Mouse (Mus musculus) limb, embryonic 14.5 days (tissue): ENCODE results near the gene Aak1. TPM values are rescaled to one million over a fixed set of nuclear protein-coding genes. Genes with fewer than 3 reads are reported as not detected.

Experiments
- ATAC-seq: fragments of 200-750 bp; cut with Nextera tagmentation; 2 replicates; pipeline ENCODE4 v1.8.0; 2017; ENCODE audit warnings: low read depth, moderate number of reproducible peaks, moderate TSS enrichment; ENCODE audit not compliant: low FRiP score
- DNase-seq: peaks from one replicate; pipeline ENCODE4 v3.0.0-alpha.2; 2015; ENCODE audit warnings: low spot score
- H3K27ac ChIP-seq: fragments of 300-500 bp; sonication (generic); replicated peaks from 2 replicates; pipeline ENCODE4 v1.5.1; 2014; ENCODE audit warnings: low read depth, mild to moderate bottlenecking, low read length, moderate library complexity, mixed read lengths
- H3K27me3 ChIP-seq: fragments of 300-500 bp; sonication (generic); 2 replicates; pipeline ENCODE4 v1.6.1; 2014; ENCODE audit warnings: low read length, mixed read lengths; ENCODE audit not compliant: control insufficient read depth, insufficient read depth
- H3K36me3 ChIP-seq: fragments of 300-500 bp; sonication (generic); 2 replicates; pipeline ENCODE4 v1.6.1; 2014; ENCODE audit warnings: mild to moderate bottlenecking, low read length, moderate library complexity, mixed read lengths; ENCODE audit not compliant: control insufficient read depth, insufficient read depth
- H3K4me1 ChIP-seq: fragments of 300-500 bp; sonication (generic); 2 replicates; pipeline ENCODE4 v1.6.1; 2014; ENCODE audit warnings: antibody characterized with exemption, low read length, mixed read lengths; ENCODE audit not compliant: control insufficient read depth, insufficient read depth
- H3K4me2 ChIP-seq: fragments of 300-500 bp; sonication (generic); replicated peaks from 2 replicates; pipeline ENCODE4 v1.6.1; 2014; ENCODE audit warnings: low read depth, mild to moderate bottlenecking, low read length, moderate library complexity; ENCODE audit not compliant: severe bottlenecking
- H3K4me3 ChIP-seq: fragments of 300-500 bp; sonication (generic); replicated peaks from 2 replicates; pipeline ENCODE4 v1.5.1; 2014; ENCODE audit warnings: low read length
- H3K9ac ChIP-seq: fragments of 300-500 bp; sonication (generic); 2 replicates; pipeline ENCODE4 v1.6.1; 2014; ENCODE audit warnings: mild to moderate bottlenecking, low read depth, low read length, moderate library complexity; ENCODE audit not compliant: severe bottlenecking
- H3K9me3 ChIP-seq: fragments of 300-500 bp; sonication (generic); 2 replicates; pipeline ENCODE4 v1.6.1; 2016; ENCODE audit warnings: low read length; ENCODE audit not compliant: control insufficient read depth
- POLR2A ChIP-seq: fragments of 200-500 bp; IDR thresholded peaks from 2 replicates; pipeline ENCODE4 v1.8.0; 2012; ENCODE audit warnings: inconsistent platforms, mild to moderate bottlenecking, moderate library complexity, borderline replicate concordance; ENCODE audit not compliant: insufficient read depth, insufficient read length; ENCODE audit errors: extremely low read depth
- WGBS: fragments of 180-500 bp; shearing (Covaris S2); extraction: QIAGEN DNeasy Blood & Tissue Kit; methylation state at CpG from one replicate; pipeline ENCODE4 v1.1.7; 2014; 5-methylcytosine and 5-hydroxymethylcytosine counted together
- polyA plus RNA-seq, 2 experiments: library from polyadenylated mRNA; depleted of rRNA in 1 of 2; stranded (reverse) in 1 of 2; unstranded in 1 of 2; fragments of >200 nt; fragmentation: Nextera tagmentation in 1 of 2; extraction: Ambion mirVana in 1 of 2; gene quantifications; 2 replicates each; pipeline versions ENCODE4 v1.2.1 to v1.2.3; 2012 to 2014

The Aak1 gene
- polyA plus RNA-seq, 2 experiments: 19.8 to 24.7 TPM

- Histone ChIP-seq H3K36me3 (no peaks in the 10 kb centered on the region), H3K9me3 (no peaks in the 10 kb centered on the region), H3K27ac (no peak overlapping the region), H3K4me1 (0 out of 2 replicates have a peak, but pooled peaks cover 3% of the 10 kb centered on the region), H3K9ac (no peak overlapping the region), H3K27me3 (no peaks in the 10 kb centered on the region), H3K4me3 (no peak overlapping the region), H3K4me2 (no peak overlapping the region)
- 93% methylated on average over 7 of the region's 7 CpGs for WGBS
- DNase-seq: no peak
- ATAC-seq: no peak
- no peak for TF ChIP-seq POLR2A
Measured at GRCm38 (mm10) chr6:86824401-86824800, 24.9 kb upstream of the Aak1 start.

GRCm38 (mm10) chr6:86827432-86827831 is 21.9 kb upstream of the Aak1 start:
- WGBS: 87% methylated on average over 2 of the region's 2 CpGs
- H3K4me1 ChIP-seq: 0 out of 2 replicates have a peak, but pooled peaks cover under 1% of the 10 kb centered on the region
- DNase-seq: no peak

GRCm38 (mm10) chr6:86829768-86830167 is 19.5 kb upstream of the Aak1 start:
- Histone ChIP-seq H3K4me2 (no peak overlapping the region), H3K27me3 (no peaks in the 10 kb centered on the region), H3K9ac (no peak overlapping the region), H3K4me1 (peaks cover 6% of the 10 kb centered on the region; the same call in 1 of the 2 replicates), H3K9me3 (no peaks in the 10 kb centered on the region), H3K4me3 (no peak overlapping the region), H3K27ac (no peak overlapping the region), H3K36me3 (no peaks in the 10 kb centered on the region)
- WGBS: 88% methylated on average over 6 of the region's 6 CpGs
- DNase-seq (no peak), ATAC-seq (no peak)
- TF ChIP-seq POLR2A: no peak

More at GRCm38 (mm10) chr6:86827432-86827831, 21.9 kb upstream of the Aak1 start:
- Histone ChIP-seq H3K4me2 (no peak overlapping the region), H3K9ac (no peak overlapping the region), H3K9me3 (no peaks in the 10 kb centered on the region), H3K36me3 (no peaks in the 10 kb centered on the region), H3K4me3 (no peak overlapping the region), H3K27ac (no peak overlapping the region), H3K27me3 (no peaks in the 10 kb centered on the region)
- no peak for TF ChIP-seq POLR2A
- ATAC-seq: no peak

GRCm38 (mm10) chr6:86830738-86831500 is 18.4 kb upstream of the Aak1 start:
- Histone ChIP-seq H3K9ac (no peak overlapping the region), H3K4me2 (no peak overlapping the region), H3K27me3 (no peaks in the 10 kb centered on the region), H3K27ac (peak overlapping the region; percentile 44; the same call in 1 of the 2 replicates), H3K4me1 (peaks cover 6% of the 10 kb centered on the region; the same call in 1 of the 2 replicates), H3K36me3 (no peaks in the 10 kb centered on the region), H3K4me3 (no peak overlapping the region), H3K9me3 (no peaks in the 10 kb centered on the region)
- no peak for TF ChIP-seq POLR2A
- WGBS: 71% methylated on average over 10 of the region's 10 CpGs
- DNase-seq (peak; percentile 66), ATAC-seq (peak; percentile 83)

- 68% methylated on average over 13 of the region's 13 CpGs for WGBS
- Histone ChIP-seq H3K27me3 (no peaks in the 10 kb centered on the region), H3K36me3 (no peaks in the 10 kb centered on the region), H3K4me2 (no peak overlapping the region), H3K9ac (no peak overlapping the region), H3K4me3 (no peak overlapping the region), H3K27ac (no peak overlapping the region), H3K4me1 (peaks cover 8% of the 10 kb centered on the region; the same call in 1 of the 2 replicates), H3K9me3 (no peaks in the 10 kb centered on the region)
- ATAC-seq (no peak), DNase-seq (no peak)
- TF ChIP-seq POLR2A: no peak
Measured at GRCm38 (mm10) chr6:86832802-86833502, 16.4 kb upstream of the Aak1 start.
